Mouse (Mus musculus): Measurements from ENCODE around the gene Gm42372. TPM values are rescaled to one million over a fixed set of nuclear protein-coding genes. Genes with fewer than 3 reads are reported as not detected.

The Gm42372 gene
- polyA plus RNA-seq, 1 experiment from 2014 or later, result 0.49 TPM

DNA sequence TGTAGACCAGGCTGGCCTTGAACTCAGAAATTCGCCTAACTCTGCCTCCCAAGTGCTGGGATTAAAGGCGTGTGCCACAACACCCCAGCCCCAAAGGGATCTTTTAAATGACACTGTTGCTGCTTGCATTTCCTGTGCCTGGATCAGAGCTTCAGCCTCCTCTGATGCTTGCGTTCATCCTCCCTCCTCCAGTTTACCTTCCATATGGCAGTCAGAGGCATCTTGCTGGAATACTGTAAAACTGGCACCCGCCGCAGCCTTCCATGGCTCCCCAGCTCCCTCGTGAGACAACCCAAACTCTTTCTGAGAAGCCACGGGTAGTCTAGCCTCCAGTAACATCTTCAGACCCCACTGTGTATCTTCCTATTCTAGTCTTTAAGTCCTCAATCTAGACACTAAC, 46.0 kb downstream of the Gm42372 start:
- no peak for DNase-seq (ENCODE audit: low spot score)

GRCm38 (mm10) chr7:17030239-17030638, 47.4 kb downstream of the Gm42372 start:
- no peak for DNase-seq (ENCODE audit: low spot score)

Other genes starting within 250 kb of the Gm42372 start
- 326 and 329 TPM in 2 replicates for gene Ap2s1, start 244.7 kb upstream of the Gm42372 start, polyA plus RNA-seq (2015; fragmentation: Nextera tagmentation; extraction: Ambion mirVana)
- gene Slc1a5, start 201.7 kb upstream of the Gm42372 start, polyA plus RNA-seq (2015; fragmentation: Nextera tagmentation; extraction: Ambion mirVana), result 77.9 and 80.3 TPM in 2 replicates
- 57.1 and 60.9 TPM in 2 replicates for gene Strn4, start 167.2 kb upstream of the Gm42372 start, polyA plus RNA-seq (2015; fragmentation: Nextera tagmentation; extraction: Ambion mirVana)
- 17.1 and 18.8 TPM in 2 replicates for gene Fkrp, start 166.4 kb upstream of the Gm42372 start, polyA plus RNA-seq (2015; fragmentation: Nextera tagmentation; extraction: Ambion mirVana)
- gene Prkd2, start 140.2 kb upstream of the Gm42372 start, polyA plus RNA-seq (2015; fragmentation: Nextera tagmentation; extraction: Ambion mirVana), result 70.6 and 80.0 TPM in 2 replicates
- gene Dact3, start 107.8 kb upstream of the Gm42372 start, polyA plus RNA-seq (2015; fragmentation: Nextera tagmentation; extraction: Ambion mirVana), result 0.13 and 0.18 TPM in 2 replicates
- 0.44 and 0.85 TPM in 2 replicates for gene Gng8, start 91.3 kb upstream of the Gm42372 start, polyA plus RNA-seq (2015; fragmentation: Nextera tagmentation; extraction: Ambion mirVana)
- gene Ptgir, start 76.6 kb upstream of the Gm42372 start, polyA plus RNA-seq (2015; fragmentation: Nextera tagmentation; extraction: Ambion mirVana), result 1.9 and 2.6 TPM in 2 replicates
- 201 and 212 TPM in 2 replicates for gene Calm3, start 59.0 kb upstream of the Gm42372 start, polyA plus RNA-seq (2015; fragmentation: Nextera tagmentation; extraction: Ambion mirVana)
- gene Pnmal2, start 38.4 kb upstream of the Gm42372 start, polyA plus RNA-seq (2015; fragmentation: Nextera tagmentation; extraction: Ambion mirVana), result 5.1 and 6.4 TPM in 2 replicates
- gene Pnmal1, start 23.4 kb upstream of the Gm42372 start, polyA plus RNA-seq (2015; fragmentation: Nextera tagmentation; extraction: Ambion mirVana), result 0.04 TPM in 2 replicates
- 3.7 and 4.7 TPM in 2 replicates for gene Ccdc8, start 9.6 kb downstream of the Gm42372 start, polyA plus RNA-seq (2015; fragmentation: Nextera tagmentation; extraction: Ambion mirVana)
- gene Ppp5c, start 44.8 kb downstream of the Gm42372 start, polyA plus RNA-seq (2015; fragmentation: Nextera tagmentation; extraction: Ambion mirVana), result 120 TPM in 2 replicates
- 1.5 and 2.4 TPM in 2 replicates for gene Hif3a, start 79.3 kb downstream of the Gm42372 start, polyA plus RNA-seq (2015; fragmentation: Nextera tagmentation; extraction: Ambion mirVana)
- gene Psg16, start 91.0 kb downstream of the Gm42372 start, polyA plus RNA-seq (2015; fragmentation: Nextera tagmentation; extraction: Ambion mirVana), result 0.05 and 0.08 TPM in 2 replicates
- not detected in 2 replicates for gene Ceacam3, start 167.2 kb downstream of the Gm42372 start, polyA plus RNA-seq (2015; fragmentation: Nextera tagmentation; extraction: Ambion mirVana)
- gene Psg29, start 220.4 kb downstream of the Gm42372 start, polyA plus RNA-seq (2015; fragmentation: Nextera tagmentation; extraction: Ambion mirVana), result not detected in 2 replicates

All from thymus, postnatal 0 days (tissue).